Mouse (Mus musculus): ENCODE data around the gene Ceacam9.

Ceacam9 gene

DNA sequence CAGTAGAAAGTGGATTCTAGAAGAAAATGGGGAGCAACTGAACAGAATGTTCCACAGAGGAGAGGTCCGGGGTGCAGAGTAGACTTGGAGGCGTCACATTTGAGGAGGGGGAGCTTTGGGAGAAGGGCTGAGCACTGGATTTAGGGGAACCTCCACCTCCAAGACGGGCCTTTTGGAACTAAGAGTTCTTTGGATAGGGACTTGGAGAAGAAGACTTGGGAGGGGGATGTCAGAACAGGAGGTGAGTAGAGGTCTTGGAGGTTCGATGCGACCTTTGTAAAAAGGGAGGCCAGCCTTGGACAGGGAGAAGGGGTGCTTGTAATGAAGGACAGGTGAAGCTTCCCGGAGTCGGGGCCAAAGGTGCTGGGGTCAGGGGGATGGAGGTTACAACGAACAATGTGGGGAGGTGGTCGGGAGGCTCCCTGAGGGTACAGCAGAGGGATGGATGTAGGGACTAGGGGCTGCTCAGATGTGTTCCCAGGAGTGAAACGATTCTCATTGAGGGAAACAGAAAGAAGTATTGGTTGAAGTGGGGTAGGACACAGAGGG is 17.4 kb downstream of the Ceacam9 start:
- no peak for DNase-seq (ENCODE audit: extremely low spot score, low read depth, low spot score)

GRCm38 (mm10) chr7:16745373-16745772 is 23.6 kb downstream of the Ceacam9 start:
- DNase-seq (ENCODE audit: extremely low spot score, low read depth, low spot score), result no peak

DNA sequence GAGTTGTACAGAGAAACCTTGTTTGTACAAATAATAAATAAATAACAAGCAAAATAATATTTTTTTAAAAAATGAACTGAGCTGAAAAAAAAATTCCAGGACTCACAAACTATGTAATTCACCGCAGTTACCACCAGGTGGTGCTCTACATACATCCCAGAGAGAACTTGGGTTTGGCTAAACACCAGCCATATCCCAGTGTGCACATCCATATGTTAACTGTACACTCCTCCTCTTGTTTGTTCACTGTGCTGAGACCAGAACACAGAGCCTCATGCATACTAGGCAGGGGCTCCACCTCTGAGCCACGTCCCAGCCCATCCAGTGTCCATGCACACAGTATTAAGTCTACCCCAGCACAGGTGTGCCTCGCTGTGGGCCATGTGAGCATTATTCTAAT is 24.4 kb downstream of the Ceacam9 start:
- DNase-seq (ENCODE audit: extremely low spot score, low read depth, low spot score), result peak; percentile 68

DNA sequence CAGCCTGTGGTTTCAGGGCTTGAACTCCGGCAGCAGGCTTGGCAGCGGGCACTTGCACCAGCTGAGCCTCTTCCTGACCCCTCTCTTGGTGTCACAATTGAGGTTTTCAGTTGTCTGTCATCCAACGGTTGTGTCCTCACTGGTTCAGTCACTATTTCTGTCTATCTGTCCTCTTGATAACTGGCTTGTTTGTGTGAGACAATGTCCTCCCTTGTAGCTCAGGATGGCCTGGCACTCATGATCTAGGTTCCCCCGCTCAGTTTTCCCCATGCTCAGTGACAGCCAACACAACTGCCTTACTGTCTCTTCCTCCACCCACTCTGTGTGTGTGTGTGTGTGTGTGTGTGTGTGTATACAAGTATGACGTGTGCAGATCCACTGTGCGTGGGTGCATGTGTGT is 25.9 kb downstream of the Ceacam9 start:
- no peak for DNase-seq (ENCODE audit: extremely low spot score, low read depth, low spot score)

- no peak for DNase-seq (ENCODE audit: extremely low spot score, low read depth, low spot score)
Measured at GRCm38 (mm10) chr7:16752016-16752415, 30.3 kb downstream of the Ceacam9 start.

- no peak for DNase-seq (ENCODE audit: extremely low spot score, low read depth, low spot score)
Measured at GRCm38 (mm10) chr7:16755362-16756017, 33.8 kb downstream of the Ceacam9 start.

DNA sequence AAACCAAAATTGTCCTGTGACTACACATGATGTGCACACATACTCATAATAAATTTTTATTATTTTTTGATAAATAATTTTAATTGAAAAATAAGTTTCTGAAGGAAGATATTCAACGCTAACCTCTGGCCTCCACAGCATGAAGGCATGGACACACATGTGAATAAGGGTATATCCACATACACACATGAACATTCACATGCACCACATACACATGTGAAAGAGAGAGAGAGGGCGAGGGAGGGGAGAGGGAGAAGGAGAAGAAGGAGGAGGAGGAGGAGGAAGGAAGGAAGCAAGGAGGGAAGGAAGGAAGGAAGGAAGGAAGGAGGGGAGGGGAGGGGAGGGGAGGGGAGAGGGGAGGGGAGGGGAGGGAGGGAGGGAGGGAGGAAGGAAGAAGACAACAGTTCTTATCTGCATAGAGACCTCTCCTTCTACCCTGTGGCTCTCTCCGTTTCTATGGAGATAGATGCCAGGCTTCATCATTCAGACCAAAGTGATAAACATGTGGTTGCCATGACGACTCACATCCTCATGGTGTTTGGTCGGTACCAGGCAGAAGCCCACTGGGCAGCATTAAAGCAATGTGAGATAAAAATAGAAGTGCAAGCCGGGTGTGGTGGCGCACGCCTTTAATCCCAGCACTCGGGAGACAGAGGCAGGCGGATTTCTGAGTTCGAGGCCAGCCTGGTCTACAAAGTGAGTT is 37.3 kb downstream of the Ceacam9 start:
- DNase-seq (ENCODE audit: extremely low spot score, low read depth, low spot score), result no peak

GRCm38 (mm10) chr7:16760292-16760691 is 38.6 kb downstream of the Ceacam9 start:
- DNase-seq (ENCODE audit: extremely low spot score, low read depth, low spot score), result no peak

- no peak for DNase-seq (ENCODE audit: extremely low spot score, low read depth, low spot score)
Measured at GRCm38 (mm10) chr7:16761005-16761481, 39.3 kb downstream of the Ceacam9 start.

GRCm38 (mm10) chr7:16761630-16762029 is 39.9 kb downstream of the Ceacam9 start:
- no peak for DNase-seq (ENCODE audit: extremely low spot score, low read depth, low spot score)

GRCm38 (mm10) chr7:16763463-16764218 is 41.9 kb downstream of the Ceacam9 start:
- no peak for DNase-seq (ENCODE audit: extremely low spot score, low read depth, low spot score)

DNA sequence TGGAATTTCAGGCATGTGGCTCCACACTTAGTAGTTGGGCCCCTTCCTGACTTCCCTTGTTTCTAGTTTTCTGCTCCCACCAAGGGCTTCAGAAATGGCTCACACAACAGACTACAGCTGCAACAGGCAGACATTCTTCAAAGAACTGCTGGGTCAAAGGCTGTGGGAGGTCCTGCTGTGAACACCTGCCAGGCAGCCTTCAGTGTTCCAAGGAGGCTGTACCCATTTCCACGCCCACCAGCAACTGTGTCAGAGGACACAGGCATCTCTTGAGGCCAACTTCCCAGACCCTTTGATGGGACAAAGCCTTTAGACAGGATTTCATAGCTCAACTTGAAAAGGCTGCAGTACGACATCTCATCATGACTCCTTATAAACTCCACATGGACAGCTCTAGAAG is 44.7 kb downstream of the Ceacam9 start:
- DNase-seq (ENCODE audit: extremely low spot score, low read depth, low spot score), result no peak
